ENCODE assay signal across 7 mouse cellular contexts in genomic region chr13:108315702-108316486, GRCm38 (mm10). TPM values are rescaled to one million over a fixed set of nuclear protein-coding genes. Genes with fewer than 3 reads are reported as not detected.
DNase-seq lines count a peak whose midpoint lies in the region; ATAC-seq lines count a peak whose summit lies in the region.

Depdc1b (plus strand) TSS chr13:108316332.

- no peaks in the 10 kb centered on the region for H3K36me3 ChIP-seq in intestine, embryonic 15.5 days
- H3K36me3 ChIP-seq in midbrain, embryonic 10.5 days, result peaks cover 8% of the 10 kb centered on the region

- H3K4me3 ChIP-seq in intestine, embryonic 15.5 days (replicated peaks), result peak within 1 kb of the TSS; percentile 58
- peak within 1 kb of the TSS; percentile 87 for H3K4me3 ChIP-seq in midbrain, embryonic 10.5 days

- peak within 1 kb of the TSS; percentile 49 for H3K27ac ChIP-seq in intestine, embryonic 15.5 days
- H3K27ac ChIP-seq in midbrain, embryonic 10.5 days (replicated peaks), result peak within 1 kb of the TSS; percentile 93

- ATAC-seq in intestine, embryonic 15.5 days, result peak; percentile 99

- intact Hi-C loops in left cerebral cortex, postnatal 25 days (cut with DNase I), result loop anchor here (1.0 kb wide), 1 partner anchor 102 kb away; the partner anchor contains the start of gene Elovl7

- peak; percentile 95 to 98 for DNase-seq in adrenal gland, adult (ENCODE audit: inconsistent age in 2 of 2, low spot score in 1 of 2)
- peak; percentile 98 for DNase-seq in embryo, embryonic 10.5 days (ENCODE audit: low spot score)
- peak; percentile 92 for DNase-seq in gastrocnemius, postnatal 25 days
- DNase-seq in left cerebral cortex, postnatal 25 days (ENCODE audit: low spot score in 2 of 2), result peak; percentile 93 to 97
- peak; percentile 95 for DNase-seq in midbrain, embryonic 10.5 days (ENCODE audit: low spot score)
- peak; percentile 92 for DNase-seq in right cerebral cortex, postnatal 4 days

- no peaks in the 10 kb centered on the region for H3K27me3 ChIP-seq in intestine, embryonic 15.5 days (replicated peaks)
- no peaks in the 10 kb centered on the region for H3K27me3 ChIP-seq in midbrain, embryonic 10.5 days (ENCODE audit: low read depth, poor library complexity, severe bottlenecking)

- H3K4me2 ChIP-seq in intestine, embryonic 15.5 days (replicated peaks), result peak within 1 kb of the TSS; percentile 96

- H3K9ac ChIP-seq in intestine, embryonic 15.5 days, result peak within 1 kb of the TSS; percentile 65

- H3K4me1 ChIP-seq in intestine, embryonic 15.5 days (replicated peaks), result 0 out of 2 replicates have a peak, but pooled peaks cover 11% of the 10 kb centered on the region
- peaks cover 26% of the 10 kb centered on the region for H3K4me1 ChIP-seq in midbrain, embryonic 10.5 days

- H3K9me3 ChIP-seq in intestine, embryonic 15.5 days, result no peaks in the 10 kb centered on the region
- no peaks in the 10 kb centered on the region for H3K9me3 ChIP-seq in midbrain, embryonic 10.5 days (replicated peaks)

- 1% methylated on average over 48 of the region's 48 CpGs for WGBS in intestine, embryonic 15.5 days
- 1% methylated on average over 48 of the region's 48 CpGs for WGBS in midbrain, embryonic 10.5 days

RNA-seq across cellular contexts. Expression of gene Depdc1b, which starts in this region (rescaled TPM):
- under 1 TPM in 1 of 2 experiments, not detected in 1; 0.35 TPM for total RNA-seq in gastrocnemius, postnatal 25 days (2021)
- polyA plus RNA-seq in intestine, embryonic 15.5 days (2015; fragmentation: Nextera tagmentation; extraction: Ambion mirVana), result 6.2 and 6.6 TPM in 2 replicates
- 1 to 10 TPM in 1 of 2 experiments, under 1 TPM in 1; 0.37 to 1.1 TPM for total RNA-seq in left cerebral cortex, postnatal 25 days (2021)
- polyA plus RNA-seq in midbrain, embryonic 10.5 days (2016; fragmentation: Nextera tagmentation; extraction: Ambion mirVana), result 18.8 and 18.9 TPM in 2 replicates

Comparison
In these comparisons a context has a peak if more than half of its experiments do, and no peak if none do; other contexts are left out.
1. Peak in every context shown above with its lines: DNase-seq, ATAC-seq, H3K4me3 ChIP-seq and H3K27ac ChIP-seq.
2. Peak in DNase-seq in gastrocnemius, postnatal 25 days; RNA of the gene not detected or under 1 TPM.